Mouse (Mus musculus): ENCODE data around the gene Fam229a. TPM values are rescaled to one million over a fixed set of nuclear protein-coding genes. Genes with fewer than 3 reads are reported as not detected.
A peak's percentile ranks its signal among the peaks of the same experiment; 100 is the strongest.

Gene Fam229a
- polyA plus RNA-seq, 1 experiment from 2014 or later = 0.36 TPM

DNA sequence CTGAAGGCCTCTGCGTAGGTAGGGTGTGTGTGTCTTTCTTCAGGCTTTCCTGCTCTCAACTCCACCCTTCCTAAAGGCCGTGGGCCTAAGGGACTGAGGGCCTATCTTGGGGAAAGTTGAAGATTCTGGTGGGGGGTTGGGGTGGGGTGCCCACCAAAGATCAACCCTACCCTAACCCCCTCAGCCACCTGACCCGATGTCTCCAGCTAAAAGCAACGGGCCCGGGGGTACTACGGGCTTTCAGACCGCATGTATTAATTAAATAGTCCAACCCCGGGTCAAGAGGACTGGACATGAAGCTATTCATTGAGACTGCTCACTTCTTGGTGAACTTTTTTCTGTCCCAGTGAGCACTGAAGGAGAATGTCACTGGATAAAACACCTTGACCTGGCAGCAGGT lies 9.0 kb downstream of the Fam229a start:
- Histone ChIP-seq H3K36me3 (ENCODE audit: control insufficient read depth, insufficient read depth, low read length) (no peaks in the 10 kb centered on the region), H3K4me1 (replicated peaks; ENCODE audit: control insufficient read depth, insufficient read depth) (peaks cover 4% of the 10 kb centered on the region), H3K9me3 (ENCODE audit: control insufficient read depth, low read length) (no peaks in the 10 kb centered on the region), H3K4me3 (ENCODE audit: low read depth, low read length) (peak overlapping the region; percentile 59), H3K27ac (replicated peaks) (peak overlapping the region; percentile 95), H3K27me3 (ENCODE audit: control insufficient read depth, insufficient read depth, low read length) (no peaks in the 10 kb centered on the region), H3K9ac (ENCODE audit: low read length) (peak overlapping the region; percentile 65; the same call in 1 of the 2 replicates), H3K4me2 (replicated peaks; ENCODE audit: low read depth) (peak overlapping the region; percentile 86)
- WGBS = 69% methylated on average over 8 of the region's 8 CpGs
- ATAC-seq (ENCODE audit: low FRiP score, low TSS enrichment) = no peak
- TF ChIP-seq CTCF (IDR thresholded peaks at IDR 0.05; ENCODE audit: low read depth) (no peak), EP300 (optimal IDR thresholded peaks at IDR 0.05) (no peak)
- no peak for DNase-seq (ENCODE audit: low spot score)

DNA sequence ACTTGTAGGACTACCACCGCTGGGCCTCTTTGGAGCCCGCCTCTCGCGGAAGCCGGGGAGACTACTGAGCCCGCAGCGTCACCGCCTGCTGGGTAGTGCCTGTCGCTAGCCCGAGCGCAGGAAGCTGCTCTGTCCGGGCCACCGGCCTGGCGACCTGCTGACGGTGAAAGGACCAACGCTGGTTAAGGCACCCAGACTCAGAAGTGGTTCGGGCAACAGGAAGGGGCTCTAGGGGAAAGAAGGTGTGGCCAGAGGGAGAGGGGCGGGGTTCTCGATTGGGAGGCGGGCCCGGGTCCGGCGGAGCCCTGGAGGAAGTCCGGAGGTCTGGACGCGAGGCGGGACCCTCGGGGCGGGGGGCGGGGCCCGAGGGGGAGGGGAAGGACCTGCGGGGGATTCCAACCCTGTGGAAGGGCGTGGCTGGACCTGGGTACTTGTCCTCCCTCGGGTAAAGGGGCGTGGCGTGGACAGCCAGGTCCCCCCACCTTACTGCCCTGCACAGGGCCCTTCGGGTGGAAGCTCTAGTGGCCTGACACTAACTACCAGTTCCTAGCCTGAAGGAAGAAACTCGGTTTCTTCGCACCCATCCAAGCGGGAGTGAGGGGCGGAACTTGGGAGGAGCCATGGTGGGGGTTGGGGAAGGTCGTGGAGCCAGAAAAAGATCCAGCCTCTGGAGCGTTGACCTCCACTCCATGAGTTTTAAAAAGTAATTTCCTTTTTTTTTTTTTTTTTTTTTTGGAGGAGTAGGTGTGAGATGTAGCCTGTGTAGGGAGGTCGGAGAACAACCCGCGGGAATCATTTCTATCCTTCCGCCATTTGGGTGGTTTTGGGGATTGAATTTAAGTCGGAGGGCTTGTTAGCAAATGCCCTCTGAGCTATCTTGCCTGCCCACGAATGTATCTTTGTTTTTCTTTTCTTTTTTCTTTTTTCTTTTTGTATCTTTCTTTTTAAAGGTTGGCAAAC lies 9.9 kb downstream of the Fam229a start:
- WGBS = 2% methylated on average over 43 of the region's 49 CpGs

DNA sequence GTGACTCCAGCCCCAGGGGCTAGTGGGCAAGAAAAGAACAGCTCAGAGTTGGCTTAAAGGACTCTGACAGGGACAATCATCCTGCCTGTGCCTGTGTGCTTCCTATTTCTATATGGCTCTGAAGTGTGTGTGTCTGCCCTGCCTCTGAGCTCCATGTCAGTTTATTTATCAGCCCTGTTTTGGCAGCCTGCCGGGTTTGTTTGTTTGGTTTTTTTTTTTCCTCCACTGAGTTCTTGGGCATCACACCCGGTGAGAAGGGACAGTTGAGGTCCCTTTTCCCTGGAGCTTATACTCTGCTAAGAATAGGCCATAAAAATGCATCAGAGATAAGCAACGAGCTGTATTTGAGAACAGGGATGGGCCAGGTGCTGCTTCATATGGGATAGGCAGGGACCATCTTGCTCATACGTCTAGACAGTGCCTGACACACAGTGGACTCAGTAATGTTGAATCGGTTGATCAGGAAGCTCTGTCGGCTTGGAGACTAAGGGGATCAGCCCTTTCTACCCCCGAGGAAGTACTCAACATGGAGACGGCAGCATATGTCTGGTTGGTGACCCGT lies 11.4 kb downstream of the Fam229a start:
- H3K27me3 ChIP-seq (ENCODE audit: control insufficient read depth, insufficient read depth, low read length) = no peaks in the 10 kb centered on the region
- peaks cover 4% of the 10 kb centered on the region for H3K4me1 ChIP-seq (replicated peaks; ENCODE audit: control insufficient read depth, insufficient read depth)
- DNase-seq (ENCODE audit: low spot score) (no peak), ATAC-seq (ENCODE audit: low FRiP score, low TSS enrichment) (peak; percentile 67)
- no peak overlapping the region for H3K9ac ChIP-seq (ENCODE audit: low read length)
- no peak overlapping the region for H3K4me3 ChIP-seq (ENCODE audit: low read depth, low read length)
- no peak for TF ChIP-seq CTCF (IDR thresholded peaks at IDR 0.05; ENCODE audit: low read depth)
- TF ChIP-seq EP300 (optimal IDR thresholded peaks at IDR 0.05) = no peak
- WGBS = 45% methylated on average over 9 of the region's 9 CpGs
- no peaks in the 10 kb centered on the region for H3K36me3 ChIP-seq (ENCODE audit: control insufficient read depth, insufficient read depth, low read length)
- H3K27ac ChIP-seq (replicated peaks) = peak overlapping the region; percentile 61
- no peaks in the 10 kb centered on the region for H3K9me3 ChIP-seq (ENCODE audit: control insufficient read depth, low read length)
- no peak overlapping the region for H3K4me2 ChIP-seq (replicated peaks; ENCODE audit: low read depth)

More for the DNA sequence above, 9.9 kb downstream of the Fam229a start:
- H3K9ac ChIP-seq (ENCODE audit: low read length) = peak overlapping the region; percentile 65
- ATAC-seq (ENCODE audit: low FRiP score, low TSS enrichment) (peak; percentile 82), DNase-seq (ENCODE audit: low spot score) (peak; percentile 93)
- no peaks in the 10 kb centered on the region for H3K36me3 ChIP-seq (ENCODE audit: control insufficient read depth, insufficient read depth, low read length)
- H3K9me3 ChIP-seq (ENCODE audit: control insufficient read depth, low read length) = no peaks in the 10 kb centered on the region
- peak overlapping the region; percentile 95 for H3K27ac ChIP-seq (replicated peaks)
- H3K4me1 ChIP-seq (replicated peaks; ENCODE audit: control insufficient read depth, insufficient read depth) = peaks cover 4% of the 10 kb centered on the region
- H3K4me3 ChIP-seq (ENCODE audit: low read depth, low read length) = peak overlapping the region; percentile 59
- no peak for TF ChIP-seq EP300 (optimal IDR thresholded peaks at IDR 0.05)
- TF ChIP-seq CTCF (IDR thresholded peaks at IDR 0.05; ENCODE audit: low read depth) = 0 out of 2 replicates have a peak, but pooled peaks have one; percentile 8
- peak overlapping the region; percentile 86 for H3K4me2 ChIP-seq (replicated peaks; ENCODE audit: low read depth)
- H3K27me3 ChIP-seq (ENCODE audit: control insufficient read depth, insufficient read depth, low read length) = no peaks in the 10 kb centered on the region

DNA sequence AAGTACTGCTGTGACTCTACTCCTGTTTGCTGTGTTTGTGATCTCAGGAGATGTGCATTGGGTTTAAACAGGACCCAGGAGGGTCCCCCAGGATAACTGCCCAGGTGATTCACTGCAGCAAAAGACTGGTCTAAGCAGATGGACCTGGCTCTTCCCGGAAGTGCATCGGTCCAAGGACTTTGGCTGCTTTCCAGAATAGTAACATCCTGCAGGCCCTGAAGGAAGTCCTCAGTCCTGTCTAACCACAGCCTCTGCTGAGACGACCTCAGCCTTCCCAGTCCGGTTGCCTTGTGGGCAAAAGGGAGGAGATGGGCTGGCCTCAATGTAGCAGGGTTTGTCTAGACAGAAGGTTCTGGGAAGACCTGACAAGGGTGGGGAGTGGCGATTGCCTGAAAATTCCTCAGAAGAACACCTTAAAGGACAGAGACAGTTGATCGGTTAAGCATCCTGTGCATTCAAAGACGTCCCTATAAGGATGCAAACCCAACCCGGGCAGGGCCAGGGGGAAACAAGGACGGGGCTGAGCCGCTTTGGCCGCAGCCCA lies 12.0 kb downstream of the Fam229a start:
- H3K9ac ChIP-seq (ENCODE audit: low read length) = no peak overlapping the region
- H3K36me3 ChIP-seq (ENCODE audit: control insufficient read depth, insufficient read depth, low read length) = no peaks in the 10 kb centered on the region
- H3K4me1 ChIP-seq (replicated peaks; ENCODE audit: control insufficient read depth, insufficient read depth) = peaks cover 4% of the 10 kb centered on the region
- H3K4me3 ChIP-seq (ENCODE audit: low read depth, low read length) = no peak overlapping the region
- WGBS = 48% methylated on average over 11 of the region's 11 CpGs
- no peaks in the 10 kb centered on the region for H3K27me3 ChIP-seq (ENCODE audit: control insufficient read depth, insufficient read depth, low read length)
- no peak overlapping the region for H3K4me2 ChIP-seq (replicated peaks; ENCODE audit: low read depth)
- DNase-seq (ENCODE audit: low spot score) (no peak), ATAC-seq (ENCODE audit: low FRiP score, low TSS enrichment) (peak; percentile 7; the same call in 1 of the 2 replicates)
- H3K9me3 ChIP-seq (ENCODE audit: control insufficient read depth, low read length) = no peaks in the 10 kb centered on the region
- peak overlapping the region; percentile 61 for H3K27ac ChIP-seq (replicated peaks)
- TF ChIP-seq EP300 (optimal IDR thresholded peaks at IDR 0.05) (no peak), CTCF (IDR thresholded peaks at IDR 0.05; ENCODE audit: low read depth) (no peak)

DNA sequence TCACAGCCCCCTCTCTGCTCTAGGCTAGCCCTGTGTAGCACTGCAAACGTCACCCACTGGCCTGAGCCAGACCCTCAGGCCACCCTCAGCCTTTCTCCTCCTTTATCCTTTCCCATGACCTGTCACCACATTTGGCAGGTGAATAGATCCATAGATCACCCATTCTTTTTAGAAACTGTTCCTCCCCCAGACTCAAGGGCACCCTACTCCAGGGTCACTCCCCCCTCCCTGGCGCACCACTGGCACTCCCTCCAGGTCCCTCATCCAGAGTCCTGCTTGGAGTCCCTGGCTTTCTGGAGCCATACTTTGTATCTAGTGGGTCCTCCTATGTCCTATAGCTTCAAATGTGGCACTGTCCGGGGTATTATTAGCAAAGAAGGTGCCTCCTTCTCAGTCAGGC lies 14.5 kb downstream of the Fam229a start:
- no peak overlapping the region for H3K4me2 ChIP-seq (replicated peaks; ENCODE audit: low read depth)
- H3K4me1 ChIP-seq (replicated peaks; ENCODE audit: control insufficient read depth, insufficient read depth) = peaks cover 7% of the 10 kb centered on the region
- TF ChIP-seq EP300 (optimal IDR thresholded peaks at IDR 0.05) (no peak), CTCF (IDR thresholded peaks at IDR 0.05; ENCODE audit: low read depth) (no peak)
- H3K9ac ChIP-seq (ENCODE audit: low read length) = no peak overlapping the region
- no peaks in the 10 kb centered on the region for H3K27me3 ChIP-seq (ENCODE audit: control insufficient read depth, insufficient read depth, low read length)
- no peak overlapping the region for H3K27ac ChIP-seq (replicated peaks)
- 95% methylated on average over 3 of the region's 3 CpGs for WGBS
- H3K36me3 ChIP-seq (ENCODE audit: control insufficient read depth, insufficient read depth, low read length) = no peaks in the 10 kb centered on the region
- ATAC-seq (ENCODE audit: low FRiP score, low TSS enrichment) (no peak), DNase-seq (ENCODE audit: low spot score) (no peak)
- no peaks in the 10 kb centered on the region for H3K9me3 ChIP-seq (ENCODE audit: control insufficient read depth, low read length)
- H3K4me3 ChIP-seq (ENCODE audit: low read depth, low read length) = no peak overlapping the region
